Comparison of ENCODE assay signal across 8 mouse cellular contexts in the genomic region with DNA sequence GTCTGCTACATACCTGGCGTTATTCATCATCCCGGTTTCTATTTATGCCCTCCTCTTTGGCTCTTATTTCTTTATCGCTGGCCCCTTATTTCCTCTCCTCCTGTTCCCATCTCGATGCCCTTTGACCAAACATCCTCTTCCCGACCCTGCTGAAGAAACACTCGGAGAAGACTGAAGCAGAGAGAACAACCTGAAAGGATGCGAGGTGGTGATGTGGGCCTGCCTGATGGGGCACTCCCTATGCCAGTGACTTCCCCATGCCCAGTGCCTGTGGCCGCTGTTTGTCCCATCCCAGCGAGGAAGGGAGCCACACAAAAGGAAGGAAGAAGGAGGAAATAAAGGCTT.
DNase-seq lines count a peak whose midpoint lies in the region; ATAC-seq and TF ChIP-seq lines count a peak whose summit lies in the region.

No protein-coding gene starts in this region.

- TF ChIP-seq CTCF in layer of hippocampus, adult 2 months (conservative IDR thresholded peaks at IDR 0.05), result no peak
- TF ChIP-seq CTCF in bone marrow macrophage, adult 2 months (IDR thresholded peaks at IDR 0.05; ENCODE audit: low read depth, low read length), result no peak

- peaks cover 28% of the 10 kb centered on the region for H3K4me1 ChIP-seq in bone marrow macrophage, adult 2 months (ENCODE audit: control insufficient read depth, insufficient read depth, low read length)

- no peak for DNase-seq in layer of hippocampus, adult 2 months (ENCODE audit: low spot score in 2 of 2)
- no peak for DNase-seq in layer of hippocampus, postnatal 10 days (ENCODE audit: low spot score in 2 of 2)
- DNase-seq in adrenal gland, postnatal 4 days (ENCODE audit: low spot score in 2 of 2), result no peak
- DNase-seq in right cerebral cortex, postnatal 36 days (ENCODE audit: low spot score in 2 of 2), result no peak
- no peak for DNase-seq in adrenal gland, postnatal 36 days

- ATAC-seq in hematopoietic stem cell, adult 5-6 weeks (replicated peaks in 1 of 2; ENCODE audit: insufficient read depth in 1 of 2, low FRiP score in 2 of 2, low TSS enrichment in 1 of 2, low read depth in 1 of 2, poor library complexity in 2 of 2, severe bottlenecking in 2 of 2), result peak; percentile 16 to 50; a peak in 1 of 4 replicates
- 0 out of 2 replicates have a peak, but pooled peaks have one; percentile 38 for ATAC-seq in megakaryocyte progenitor cell, adult 5-6 weeks (replicated peaks; ENCODE audit: poor library complexity)

- peak overlapping the region; percentile 14; the same call in 1 of the 2 replicates for H3K27ac ChIP-seq in layer of hippocampus, adult 2 months
- H3K27ac ChIP-seq in bone marrow macrophage, adult 2 months (ENCODE audit: insufficient read depth, low read depth, low read length), result peak overlapping the region; percentile 80

- no peak overlapping the region for H3K4me3 ChIP-seq in layer of hippocampus, adult 2 months
- peak overlapping the region; percentile 12; the same call in 1 of the 2 replicates for H3K4me3 ChIP-seq in bone marrow macrophage, adult 2 months (ENCODE audit: insufficient read depth, low read length)

- no peak for TF ChIP-seq POLR2A in bone marrow macrophage, adult 2 months (IDR thresholded peaks at IDR 0.05; ENCODE audit: borderline replicate concordance, low read depth, low read length)
